Mouse (Mus musculus) MEL (cell line): ENCODE measurements at regions not wholly inside any gene's neighbourhood (a gene's known extent, or its start where the extent isn't known, plus 50 kb on each side); places are given as distances from the start of the nearest gene placed in this dataset.

Source experiments
- CHD1 ChIP-seq: IDR thresholded peaks from 2 replicates; pipeline ENCODE4 v1.6.1; 2012; ENCODE audit warnings: low read depth, mild to moderate bottlenecking, inconsistent platforms, low read length, improper control_type of control experiment
- E2F4 ChIP-seq: IDR thresholded peaks from 2 replicates; pipeline ENCODE4 v1.6.1; 2011; ENCODE audit warnings: low read depth, low read length, improper control_type of control experiment, borderline replicate concordance
- ELF1 ChIP-seq: IDR thresholded peaks from 2 replicates; pipeline ENCODE4 v1.6.1; 2014; ENCODE audit warnings: low read depth, mild to moderate bottlenecking, inconsistent platforms, low read length, improper control_type of control experiment, moderate library complexity
- EP300 ChIP-seq, 2 experiments: IDR thresholded peaks; 2 replicates each; pipeline ENCODE4 v1.6.1; 2011; ENCODE audit warnings: improper control_type of control experiment in 2 of 2, low read length in 2 of 2, low read depth in 1 of 2, mild to moderate bottlenecking in 1 of 2
- HCFC1 ChIP-seq: IDR thresholded peaks from 2 replicates; pipeline ENCODE4 v1.6.1; 2012; ENCODE audit warnings: low read depth, mild to moderate bottlenecking, inconsistent platforms, low read length, improper control_type of control experiment, moderate library complexity
- MAFK ChIP-seq: IDR thresholded peaks from 2 replicates; pipeline ENCODE4 v1.6.1; 2011; ENCODE audit warnings: low read depth, mild to moderate bottlenecking, low read length, improper control_type of control experiment, borderline replicate concordance
- MAZ ChIP-seq: IDR thresholded peaks from 2 replicates; pipeline ENCODE4 v1.6.1; 2012; ENCODE audit warnings: low read depth, mild to moderate bottlenecking, inconsistent platforms, low read length, improper control_type of control experiment
- MXI1 ChIP-seq: IDR thresholded peaks from 2 replicates; pipeline ENCODE4 v1.6.1; 2011; ENCODE audit warnings: mild to moderate bottlenecking, low read depth, low read length, improper control_type of control experiment
- MYC ChIP-seq: IDR thresholded peaks from 2 replicates; pipeline ENCODE4 v1.6.1; 2011; ENCODE audit warnings: low read depth, mild to moderate bottlenecking, low read length, improper control_type of control experiment, moderate library complexity
- POLR2A ChIP-seq, 2 experiments: IDR thresholded peaks; 2 replicates each; pipeline ENCODE4 v1.6.1; 2011 to 2012; ENCODE audit warnings: low read length in 2 of 2, mild to moderate bottlenecking in 2 of 2, control low read depth in 1 of 2, improper control_type of control experiment in 1 of 2, low read depth in 1 of 2, moderate library complexity in 1 of 2; ENCODE audit not compliant: control insufficient read depth in 1 of 2, insufficient read depth in 1 of 2, poor library complexity in 1 of 2
- POLR2AphosphoS2 ChIP-seq: IDR thresholded peaks from 2 replicates; pipeline ENCODE4 v1.6.1; 2011; ENCODE audit warnings: low read length, improper control_type of control experiment
- SMC3 ChIP-seq: IDR thresholded peaks from 2 replicates; pipeline ENCODE4 v1.6.1; 2011; ENCODE audit warnings: low read depth, low read length, improper control_type of control experiment
- ZKSCAN1 ChIP-seq: IDR thresholded peaks from 2 replicates; pipeline ENCODE4 v1.6.1; 2012; ENCODE audit warnings: low read depth, mild to moderate bottlenecking, inconsistent platforms, low read length, improper control_type of control experiment, moderate library complexity
- ZMIZ1 ChIP-seq: IDR thresholded peaks from 2 replicates; pipeline ENCODE4 v1.6.1; 2012; ENCODE audit warnings: low read depth, mild to moderate bottlenecking, inconsistent platforms, low read length, improper control_type of control experiment, moderate library complexity

DNA sequence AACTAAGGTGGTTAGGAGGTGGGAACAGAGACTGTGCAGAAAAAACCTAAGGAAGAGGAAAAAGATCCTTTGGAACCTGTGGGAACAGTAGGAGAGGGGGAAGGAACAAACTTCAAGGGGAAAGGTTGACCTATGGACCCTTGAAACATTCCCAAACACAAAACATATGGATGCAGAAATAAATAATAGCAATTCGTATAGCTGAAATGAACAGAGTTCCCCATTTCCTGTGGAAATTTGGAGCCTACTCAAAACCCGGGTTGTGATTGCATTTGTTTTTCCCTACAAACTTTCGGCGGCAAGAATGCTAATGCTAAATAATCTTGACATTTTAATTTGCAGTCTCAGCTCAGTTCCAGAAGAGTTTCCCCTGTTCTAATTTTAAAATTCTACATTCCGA lies 246.0 kb upstream of the Cd180 start:
- TF ChIP-seq E2F4 (no peak), POLR2A (IDR thresholded peaks at IDR 0.05; ENCODE audit: control insufficient read depth in 1 of 2, insufficient read depth in 1 of 2, low read depth in 1 of 2, low read length in 2 of 2, poor library complexity in 1 of 2) (no peak), EP300 (IDR thresholded peaks at IDR 0.05; ENCODE audit: low read depth in 1 of 2, low read length in 2 of 2) (no peak), POLR2AphosphoS2 (no peak), MAZ (no peak), ZMIZ1 (no peak), MXI1 (no peak), SMC3 (no peak), ZKSCAN1 (no peak), ELF1 (no peak), CHD1 (no peak), MYC (no peak), MAFK (no peak), HCFC1 (no peak)
